Mouse (Mus musculus): ENCODE data around the gene Fn3krp.

Gene Fn3krp

GRCm38 (mm10) chr11:121420830-121421552, at the start of gene Fn3krp:
TSS of gene Fn3krp (plus strand) at chr11:121421401.
- peak; percentile 99 to 100 for DNase-seq

- no peak for DNase-seq
These were observed 47.9 kb upstream of the Fn3krp start for GRCm38 (mm10) chr11:121373305-121373704.

- no peak for DNase-seq
These were observed 42.6 kb upstream of the Fn3krp start for GRCm38 (mm10) chr11:121378644-121379043.

GRCm38 (mm10) chr11:121380294-121380693, 40.9 kb upstream of the Fn3krp start:
- DNase-seq: no peak

- peak; percentile 37 to 70 for DNase-seq
These were observed 33.2 kb upstream of the Fn3krp start, which contains the start of gene Rab40b for GRCm38 (mm10) chr11:121387750-121388553. TSS of gene Rab40b (minus strand) at chr11:121388251.

DNA sequence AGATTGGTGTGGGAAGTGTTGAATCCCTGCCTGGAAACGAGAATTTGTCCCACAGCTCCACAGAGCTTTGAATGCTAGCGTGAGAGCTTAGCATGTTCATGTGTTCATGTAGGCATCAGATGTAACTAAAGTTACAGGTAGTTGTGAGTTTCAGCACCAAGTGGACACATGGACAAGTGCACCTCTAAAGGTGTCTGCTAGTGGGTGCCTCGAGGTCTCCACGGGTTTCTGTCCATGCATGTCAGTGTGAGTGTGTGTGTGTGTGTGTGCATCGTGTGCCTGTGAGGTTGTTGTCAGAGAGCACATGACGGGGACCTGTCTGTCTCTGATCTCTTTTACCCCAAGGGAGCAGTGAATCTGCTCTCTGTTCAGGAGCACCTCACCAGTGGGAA, 32.7 kb upstream of the Fn3krp start:
- DNase-seq: no peak

DNA sequence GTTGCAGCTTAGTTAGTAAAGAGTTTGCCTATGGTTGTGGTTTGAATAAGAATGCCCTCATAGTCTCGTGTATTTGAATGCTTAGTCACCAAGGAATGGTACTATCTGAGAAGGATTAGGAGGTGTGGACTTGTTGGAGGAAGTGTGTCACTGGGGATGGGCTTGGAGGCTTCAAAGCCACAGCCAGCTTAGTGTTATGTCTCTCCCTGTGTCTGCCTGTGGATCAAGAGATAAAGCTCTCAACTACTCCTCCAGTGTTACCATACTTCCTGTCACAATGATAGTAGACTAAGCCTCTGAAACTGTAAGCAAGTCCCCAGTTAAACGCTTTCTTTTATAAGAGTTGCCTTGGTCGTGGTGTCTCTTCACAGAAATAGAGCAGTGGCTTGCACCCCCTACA, 30.4 kb upstream of the Fn3krp start:
- no peak for DNase-seq

DNA sequence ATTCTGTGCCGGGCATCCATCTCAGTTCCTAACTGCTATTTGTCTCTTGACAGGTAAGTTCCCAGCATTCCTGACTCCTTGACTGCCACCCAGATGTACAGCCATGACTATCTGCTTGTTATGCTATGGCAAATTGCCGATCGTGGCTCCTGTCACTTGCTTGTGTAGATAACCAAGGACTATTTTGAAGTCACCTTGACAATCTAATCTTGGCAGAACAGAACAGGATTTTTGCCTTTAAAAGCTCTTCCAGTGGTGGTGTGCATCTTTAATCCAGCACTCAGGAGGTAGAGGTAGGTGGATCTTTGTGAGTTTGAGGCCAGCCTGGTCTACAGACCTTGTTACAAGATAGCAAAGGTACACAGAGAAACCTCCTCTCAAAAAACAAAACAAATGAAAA, 28.8 kb upstream of the Fn3krp start:
- no peak for DNase-seq

DNA sequence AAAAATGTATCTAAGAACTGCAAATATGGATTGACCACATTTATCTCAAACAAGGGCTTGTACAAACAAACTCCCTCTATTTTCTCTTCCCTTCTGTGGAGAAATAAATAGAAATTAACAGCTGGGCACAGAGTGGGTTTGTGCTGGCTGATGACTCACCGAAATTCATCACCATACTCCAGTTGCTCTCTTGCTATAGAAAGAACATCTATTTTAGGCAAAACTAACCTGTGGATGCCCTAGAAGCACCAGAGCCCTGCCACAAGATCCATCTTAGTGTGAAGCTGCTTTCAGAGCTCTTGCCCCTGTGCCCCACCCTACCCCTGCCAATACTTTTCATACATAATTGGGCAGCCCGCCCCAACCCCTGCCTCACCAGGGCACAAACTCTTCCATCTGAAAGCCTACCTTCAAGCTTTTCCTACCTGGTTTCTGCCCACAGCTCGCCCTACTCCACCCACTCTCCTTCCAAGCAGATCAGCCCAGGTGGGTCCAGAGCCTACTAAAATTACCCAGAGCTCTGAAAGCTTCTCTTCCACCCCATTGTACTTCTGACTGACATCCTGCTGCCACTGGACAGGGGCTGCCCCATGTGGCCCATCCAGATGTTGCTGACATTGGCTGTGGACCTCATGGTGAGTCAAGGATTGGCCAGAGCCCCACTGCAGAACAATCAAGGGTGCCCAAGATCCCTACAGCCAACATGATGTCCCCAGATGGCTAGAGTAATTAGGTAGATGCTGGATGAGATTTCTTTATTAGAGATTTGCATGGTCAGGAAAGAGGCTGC, 13.6 kb upstream of the Fn3krp start:
- DNase-seq: no peak

DNA sequence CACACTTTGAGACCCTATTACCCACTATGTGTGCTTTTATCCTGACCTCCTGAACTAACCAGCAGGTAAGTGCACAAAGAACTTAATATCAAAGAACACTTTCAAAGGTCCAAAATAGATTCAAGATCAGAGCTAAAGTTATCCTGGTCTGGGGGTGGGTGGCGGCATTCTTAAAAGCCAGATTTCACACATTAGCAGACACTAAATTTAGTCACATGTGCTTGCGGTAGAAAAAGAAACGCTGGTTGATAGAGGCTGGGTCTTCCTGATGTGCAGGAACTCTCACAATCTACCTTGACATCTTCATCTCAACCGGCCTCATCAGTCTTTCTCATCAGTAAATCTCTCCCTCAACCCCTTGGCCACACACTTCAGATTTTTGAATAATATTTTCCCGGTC, 6.4 kb upstream of the Fn3krp start:
- no peak for DNase-seq

DNA sequence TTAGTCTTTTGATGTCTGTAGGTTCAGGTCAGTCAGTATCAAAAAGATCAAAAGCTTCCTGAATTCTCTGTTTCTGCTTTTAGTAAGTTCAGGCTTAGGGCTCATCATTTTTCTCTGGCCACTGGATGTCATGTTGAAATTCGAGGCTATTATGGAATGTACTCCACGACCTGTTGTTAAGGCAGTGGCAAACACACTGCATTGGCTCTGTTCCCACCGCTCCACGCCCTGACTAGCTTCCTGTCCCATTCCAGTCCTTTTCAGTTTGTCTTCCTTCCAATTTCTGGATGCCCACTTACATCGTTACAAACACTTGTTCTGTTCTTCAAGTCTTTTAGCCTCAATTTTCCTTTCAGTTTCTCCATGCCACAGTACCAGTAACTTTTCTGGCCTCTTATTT, 5.8 kb upstream of the Fn3krp start:
- DNase-seq: no peak

DNA sequence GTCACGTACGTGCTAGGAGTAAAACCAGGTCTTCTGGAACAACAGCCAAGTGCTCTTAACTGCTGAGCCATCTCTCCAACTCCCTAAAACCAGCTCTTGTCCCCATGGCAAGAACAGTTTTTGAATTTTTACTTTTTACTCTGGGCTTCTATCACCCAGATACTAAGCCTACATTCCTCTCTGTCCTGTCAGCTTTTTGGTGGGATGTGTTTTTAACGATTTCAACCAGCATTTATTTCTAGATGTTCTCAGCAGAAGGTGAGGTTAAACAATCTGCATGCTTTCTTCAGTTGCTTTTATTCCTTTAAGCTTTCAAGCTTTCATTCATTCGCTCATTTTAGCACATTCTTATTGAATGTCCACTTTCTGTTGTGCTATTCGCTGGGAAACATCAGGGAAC, 3.2 kb upstream of the Fn3krp start:
- DNase-seq: no peak

GRCm38 (mm10) chr11:121418932-121419331, 2.3 kb upstream of the Fn3krp start:
- no peak for DNase-seq

- no peak for DNase-seq
These were observed 822 bp upstream of the Fn3krp start for GRCm38 (mm10) chr11:121420379-121420778.

DNA sequence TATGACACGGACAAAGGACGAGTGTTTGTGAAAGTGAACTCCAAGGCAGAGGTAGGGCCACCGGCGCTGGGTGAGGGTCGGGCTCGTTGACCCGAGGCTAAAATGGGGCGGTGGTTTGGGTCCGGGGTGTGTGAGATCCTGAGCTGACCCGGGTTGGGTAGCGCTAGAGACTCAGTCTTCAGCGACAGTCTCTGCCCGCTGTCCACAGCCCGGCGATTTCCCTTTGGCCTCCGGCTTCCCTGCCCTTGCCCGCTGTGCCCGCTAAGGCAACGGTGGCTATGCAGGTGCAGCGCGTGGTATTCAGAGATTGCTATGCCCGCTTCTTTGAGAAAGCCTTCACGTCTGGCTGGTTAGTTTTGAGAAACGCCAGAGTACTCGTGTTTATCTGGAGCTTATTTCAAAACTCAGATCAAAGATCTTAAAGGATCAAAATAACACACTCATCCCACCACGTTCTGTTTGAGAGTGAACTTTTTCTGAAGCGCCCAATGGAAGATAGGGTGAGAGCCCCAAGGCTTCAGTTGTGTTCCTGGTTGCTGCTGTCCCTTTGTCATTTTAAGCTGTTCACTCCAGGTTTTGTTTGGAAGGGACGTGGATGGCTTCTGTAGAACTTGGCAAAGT, 462 bp downstream of the Fn3krp start:
- DNase-seq: no peak

DNA sequence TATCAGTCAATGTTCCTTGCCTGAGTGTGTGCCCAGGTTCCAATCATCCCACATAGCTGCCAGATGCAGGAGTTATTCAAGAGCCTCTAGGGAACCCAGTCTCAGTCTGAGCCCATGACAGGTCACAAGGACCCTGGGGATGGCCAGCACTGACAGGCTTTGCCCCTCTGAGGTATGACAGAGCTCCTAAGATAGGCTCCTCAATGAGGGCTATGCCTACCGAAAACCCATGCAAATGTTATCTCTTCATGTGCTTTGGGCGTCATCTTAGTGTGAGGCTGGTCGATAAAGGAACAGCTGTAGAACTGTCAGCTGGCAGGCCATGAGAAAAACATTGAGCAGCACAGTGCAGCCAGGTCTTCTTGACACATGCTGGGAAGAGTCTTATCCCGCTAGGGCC, 12.2 kb downstream of the Fn3krp start:
- no peak for DNase-seq

- peak; percentile 96 to 97 for DNase-seq
These were observed 13.3 kb downstream of the Fn3krp start, which contains the start of gene Fn3k for GRCm38 (mm10) chr11:121434156-121435155. TSS of gene Fn3k (plus strand) at chr11:121434913.

- no peak for DNase-seq
These were observed 16.0 kb downstream of the Fn3krp start for GRCm38 (mm10) chr11:121437236-121437635.

GRCm38 (mm10) chr11:121439686-121440292, 18.6 kb downstream of the Fn3krp start:
- DNase-seq: no peak

GRCm38 (mm10) chr11:121441653-121442052, 20.5 kb downstream of the Fn3krp start:
- no peak for DNase-seq

- DNase-seq: no peak
These were observed 20.9 kb downstream of the Fn3krp start for GRCm38 (mm10) chr11:121442076-121442475.

All from thymus, postnatal 36 days (tissue).